Mouse (Mus musculus) right cerebral cortex, adult 2 months (tissue): Measurements from ENCODE around the gene Kcnc3.

Experiments
- DNase-seq, 2 experiments: peaks; one replicate each; pipeline ENCODE4 v3.0.0; 2021 to 2022; ENCODE audit warnings: low spot score in 2 of 2

Gene Kcnc3

DNA sequence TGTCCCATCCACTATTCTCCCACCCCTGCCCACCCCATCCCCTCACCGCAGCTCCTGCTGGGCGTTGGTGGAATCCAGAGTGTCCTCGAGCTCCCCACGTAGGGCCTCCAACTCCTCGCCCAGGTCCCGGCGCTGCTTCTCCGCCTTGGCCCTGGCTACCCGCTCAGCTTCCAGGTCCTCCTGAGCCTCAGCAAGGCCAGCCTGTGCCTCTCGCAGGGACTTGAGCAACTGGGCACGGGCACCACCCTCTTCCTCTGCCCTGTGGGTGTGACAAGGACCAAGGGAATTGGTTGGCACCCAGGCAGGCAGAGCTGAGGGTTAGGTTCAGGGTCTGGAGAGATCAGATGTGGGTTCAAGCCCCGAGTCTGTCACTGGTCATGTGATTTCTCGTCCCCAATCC, 36.5 kb downstream of the Kcnc3 start:
- DNase-seq = no peak

DNA sequence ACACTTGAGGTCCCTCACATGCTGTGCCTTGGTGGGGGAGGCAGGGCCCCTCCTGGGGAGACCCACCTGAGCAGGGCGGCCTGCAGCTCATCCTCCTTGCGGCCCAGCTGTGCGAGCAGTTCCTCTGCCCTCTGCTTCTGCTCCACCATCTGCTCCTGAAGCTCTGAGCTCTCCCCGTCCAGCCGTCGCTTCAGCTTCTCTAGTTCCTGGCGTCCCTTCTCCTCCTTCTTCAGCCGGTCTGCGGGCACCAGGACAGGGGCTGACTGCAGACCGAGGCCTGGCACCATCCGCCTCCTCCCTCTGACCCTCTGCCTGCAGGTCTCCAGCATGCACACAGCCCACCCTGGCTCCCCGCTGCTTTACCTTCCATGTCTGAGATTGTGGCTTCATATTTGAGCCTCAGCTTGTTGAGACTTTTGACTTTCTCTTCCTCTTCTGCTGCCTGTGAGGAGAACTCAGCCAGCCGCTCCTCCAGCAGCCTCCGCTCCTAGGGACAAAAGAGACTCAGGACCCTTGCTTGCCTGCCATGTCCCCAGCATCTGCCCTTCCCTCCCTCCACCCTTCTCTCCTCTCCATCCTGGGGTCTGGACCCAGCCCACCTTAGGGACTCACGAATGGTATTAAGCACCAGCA, 38.1 kb downstream of the Kcnc3 start:
- no peak for DNase-seq

DNA sequence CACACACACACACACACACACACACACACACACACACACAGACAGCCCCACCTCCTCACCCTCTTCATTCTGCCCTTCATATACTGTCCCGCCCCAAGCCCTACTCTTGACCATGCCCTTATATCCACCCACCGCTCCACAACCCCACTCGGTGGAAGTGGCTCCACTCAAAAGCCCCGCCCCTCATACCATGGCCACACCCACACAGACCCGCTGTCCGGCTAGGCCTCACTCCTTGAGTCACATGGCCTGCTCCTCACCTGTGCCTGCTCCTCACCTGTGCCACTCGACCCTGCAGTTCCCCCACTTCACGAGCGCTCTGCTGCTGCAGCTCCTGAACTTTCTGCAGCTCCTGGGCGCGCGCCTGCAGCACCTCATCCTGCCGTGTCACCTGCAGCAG, 40.0 kb downstream of the Kcnc3 start:
- no peak for DNase-seq

DNA sequence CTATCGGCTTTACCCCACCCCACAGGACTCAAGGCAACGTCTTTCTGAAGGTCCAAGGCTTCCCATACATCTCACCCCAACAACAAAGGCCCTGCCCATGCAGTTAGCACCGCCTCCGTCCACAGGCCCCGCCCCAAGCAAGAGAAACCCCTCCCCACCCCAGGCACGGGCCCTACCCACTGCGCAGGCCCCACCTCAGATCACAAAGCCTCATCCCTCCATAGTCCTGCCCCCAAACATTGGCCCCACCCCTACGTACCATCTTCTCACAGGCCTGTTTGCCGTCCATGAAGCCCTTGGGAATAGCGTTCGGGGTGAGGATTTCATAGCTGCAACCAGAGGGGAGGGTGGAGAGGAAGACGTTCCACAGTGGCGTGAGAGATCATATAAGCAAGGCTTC, 42.2 kb downstream of the Kcnc3 start:
- no peak for DNase-seq

DNA sequence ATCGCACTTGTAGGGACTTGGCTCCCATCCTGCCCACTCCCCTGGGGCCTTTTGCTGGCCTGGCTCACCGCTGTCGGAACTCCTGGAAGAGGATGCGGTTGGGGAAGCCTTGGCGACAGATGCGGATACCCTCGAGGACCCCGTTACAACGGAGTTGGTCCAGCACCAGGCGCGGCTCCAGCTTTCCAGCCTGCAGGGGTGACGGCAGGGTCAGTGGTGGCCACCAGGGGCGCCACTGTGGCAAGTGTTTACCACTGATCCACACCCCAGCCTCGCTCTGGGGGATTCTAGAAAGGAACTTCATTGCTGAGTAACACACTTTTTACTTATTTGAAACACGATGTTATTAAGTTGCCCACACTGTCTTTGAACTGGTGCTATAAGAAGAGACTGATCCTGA, 42.9 kb downstream of the Kcnc3 start:
- no peak for DNase-seq

DNA sequence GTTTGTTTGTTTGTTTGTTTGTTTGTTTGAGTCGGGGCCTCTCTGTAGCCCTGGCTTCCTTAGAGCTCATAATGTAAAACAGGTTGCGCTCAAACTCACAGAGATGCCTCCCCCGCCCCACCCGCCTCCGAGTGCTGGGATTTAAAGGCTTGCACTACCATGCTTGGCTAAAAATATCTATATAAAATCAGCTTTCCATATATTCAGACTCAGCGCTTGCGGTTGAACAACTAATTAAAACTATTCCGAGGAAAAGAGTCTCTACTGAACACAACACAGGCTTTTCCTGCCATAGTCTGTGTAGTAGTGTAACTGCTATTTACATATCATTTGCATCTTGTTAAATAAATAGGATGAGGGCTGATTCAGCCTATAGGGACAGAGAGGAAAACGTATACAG, 46.2 kb downstream of the Kcnc3 start:
- DNase-seq = peak; percentile 51 to 62

DNA sequence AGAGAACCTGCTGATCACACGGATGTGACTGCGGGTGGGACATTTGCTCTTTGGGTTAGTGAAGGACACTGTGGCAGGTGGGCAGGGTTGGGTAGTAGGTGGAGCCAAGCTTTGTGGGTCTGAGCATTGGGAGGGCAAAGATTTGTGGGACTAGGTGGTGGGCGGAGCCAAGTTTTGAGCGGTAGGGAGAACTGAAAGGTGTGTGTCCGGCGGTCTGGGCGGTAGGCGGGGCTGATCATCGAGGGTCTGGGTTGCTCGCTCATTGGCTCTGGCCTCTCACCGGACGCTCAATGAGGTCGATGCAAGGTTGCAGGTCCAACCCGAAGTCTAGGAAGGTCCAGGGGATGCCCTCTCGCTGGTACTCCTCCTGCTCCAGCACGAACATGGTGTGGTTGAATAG, 48.2 kb downstream of the Kcnc3 start:
- no peak for DNase-seq

DNA sequence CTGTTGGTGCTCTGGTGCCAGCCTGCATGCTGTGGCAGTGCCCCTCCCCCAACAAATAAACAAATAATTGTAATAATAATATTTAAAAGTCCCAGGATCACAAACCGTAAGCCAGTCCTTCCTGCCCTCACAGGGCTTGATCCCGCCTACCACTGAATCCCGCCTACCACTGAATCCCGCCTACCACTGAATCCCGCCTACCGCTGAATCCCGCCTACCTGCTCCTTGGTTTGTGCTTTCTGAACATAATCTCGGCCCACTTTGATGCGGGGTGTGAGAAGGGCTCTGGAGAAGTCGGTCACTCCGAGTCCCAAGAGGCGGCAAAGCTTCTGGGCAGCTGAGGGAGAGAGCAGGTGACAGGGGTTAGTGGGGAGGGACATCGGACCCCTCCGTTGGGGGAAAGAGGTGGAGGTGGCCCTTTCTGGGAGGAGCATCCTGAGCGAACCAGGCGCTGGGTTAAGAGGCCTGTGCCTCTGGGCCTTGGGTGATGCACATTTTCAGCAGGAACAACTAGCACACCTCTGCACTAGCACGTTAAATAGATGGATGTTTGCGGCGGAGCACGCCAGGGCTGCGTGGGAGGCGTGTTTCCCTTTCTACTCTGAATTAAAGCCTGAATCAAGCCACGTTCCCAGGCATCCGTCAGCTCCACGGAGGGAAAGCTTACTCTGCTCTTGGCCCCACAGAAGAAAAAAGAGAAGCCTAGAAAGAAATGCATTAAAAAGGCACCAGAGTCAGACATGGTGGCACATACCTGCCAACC, 50.6 kb downstream of the Kcnc3 start:
- peak; percentile 76 to 83 for DNase-seq

DNA sequence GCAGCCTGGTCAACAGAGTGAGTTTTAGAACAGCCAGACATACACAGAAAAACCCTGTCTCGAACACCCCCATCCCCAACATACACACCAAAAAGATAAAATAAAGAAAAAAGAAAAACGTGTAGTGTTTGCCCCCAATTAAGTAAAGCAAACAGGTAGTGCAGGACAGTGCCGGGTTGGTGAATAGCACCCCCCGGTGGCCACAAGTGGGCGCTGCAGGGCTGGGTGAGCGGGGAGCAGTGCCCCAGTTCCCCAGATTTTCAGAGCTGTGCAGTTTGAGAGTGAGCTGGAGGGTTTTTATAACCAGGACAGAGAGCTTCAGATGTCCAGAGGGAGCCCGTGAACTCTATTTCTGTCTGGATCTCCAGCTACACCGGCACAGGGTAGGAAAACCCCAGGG, 51.4 kb downstream of the Kcnc3 start:
- peak; percentile 20 to 36 for DNase-seq

DNA sequence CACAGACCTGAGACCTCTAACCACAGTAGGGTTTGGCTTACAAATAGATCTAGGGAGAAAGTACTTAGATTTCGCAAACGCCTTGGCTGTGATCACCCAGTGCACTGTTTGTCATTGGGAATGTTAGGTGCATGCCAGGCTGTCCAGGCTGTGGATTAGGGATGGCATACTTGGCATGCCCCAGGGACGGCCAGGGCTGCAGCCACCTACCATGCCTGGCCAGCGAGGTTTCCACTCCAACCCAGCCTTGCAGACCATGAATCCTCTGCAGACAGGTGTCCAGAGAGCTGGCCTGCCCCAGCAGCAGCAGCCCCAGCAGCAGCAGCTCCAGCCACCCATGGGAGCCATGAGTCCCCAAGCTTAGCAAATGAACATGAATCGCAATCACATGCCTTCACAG, 54.8 kb downstream of the Kcnc3 start:
- DNase-seq = no peak

DNA sequence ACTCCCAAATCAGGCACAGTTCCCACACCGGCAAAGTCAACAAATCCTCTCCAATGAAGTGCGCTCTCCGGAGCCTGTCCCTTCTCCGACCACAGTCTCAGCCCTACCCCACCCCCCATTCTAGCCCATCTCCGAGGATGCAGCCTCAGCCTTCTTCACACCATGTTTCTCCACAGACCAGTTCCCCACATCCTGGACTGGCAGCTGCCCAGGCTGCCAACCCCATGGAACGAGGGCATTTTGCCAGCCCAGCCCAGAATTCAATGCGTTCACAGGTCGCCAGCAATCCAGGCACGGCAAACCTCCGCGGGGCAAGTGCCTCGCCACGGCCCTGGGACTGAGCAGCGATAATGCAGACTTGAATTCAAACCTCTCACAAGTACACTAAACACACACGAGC, 55.5 kb downstream of the Kcnc3 start:
- DNase-seq = no peak

DNA sequence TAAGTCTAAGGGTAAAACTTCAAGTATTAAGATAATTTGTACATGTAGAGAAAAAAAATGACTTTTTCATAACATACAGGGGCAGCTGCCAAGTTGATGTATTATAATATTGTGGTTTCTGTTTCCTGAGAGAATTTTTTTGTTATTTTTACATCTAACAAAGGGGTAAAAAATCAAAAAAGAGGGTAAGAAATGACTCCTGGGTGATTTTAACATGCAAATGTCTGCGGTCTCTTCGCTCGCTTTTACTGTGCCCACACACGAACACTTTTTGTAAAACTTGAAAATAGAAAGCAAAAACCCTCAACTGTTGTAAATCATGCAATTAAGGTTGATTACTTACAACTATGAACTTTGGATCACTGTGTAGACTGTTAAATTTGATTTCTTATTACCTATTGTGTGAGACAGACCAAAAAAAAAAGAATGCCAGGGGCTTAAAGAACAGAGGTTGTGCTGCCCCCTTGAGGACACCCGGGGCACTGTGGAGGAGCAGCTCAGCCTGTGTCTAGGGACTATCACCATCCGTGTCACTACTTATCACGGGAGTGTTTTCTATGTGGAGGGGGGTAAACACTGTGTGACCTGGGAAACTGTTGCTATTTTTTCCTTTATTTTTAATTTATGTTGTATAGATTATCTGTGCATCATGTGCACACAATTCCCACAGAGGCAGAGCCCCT, 56.7 kb downstream of the Kcnc3 start:
- DNase-seq = peak; percentile 84 to 85

DNA sequence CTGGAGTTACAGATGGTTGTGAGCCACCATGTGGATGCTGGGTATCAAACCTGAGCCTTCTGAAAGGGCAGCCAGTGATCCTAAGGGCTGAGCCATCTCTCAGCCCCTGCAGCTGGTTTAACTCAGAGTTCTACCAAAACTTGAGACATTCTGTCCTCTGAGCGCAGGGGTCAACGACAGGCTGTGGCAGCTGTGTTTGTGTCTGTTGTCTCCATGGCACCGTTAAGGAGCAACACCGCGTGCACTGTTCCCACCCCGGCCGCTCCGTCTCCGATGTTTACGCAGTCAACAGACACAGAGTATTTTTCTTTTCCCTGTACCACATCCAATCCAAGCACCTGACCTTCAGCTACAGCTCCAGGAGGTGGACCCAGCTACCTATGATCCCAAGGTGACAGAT, 57.3 kb downstream of the Kcnc3 start:
- no peak for DNase-seq

DNA sequence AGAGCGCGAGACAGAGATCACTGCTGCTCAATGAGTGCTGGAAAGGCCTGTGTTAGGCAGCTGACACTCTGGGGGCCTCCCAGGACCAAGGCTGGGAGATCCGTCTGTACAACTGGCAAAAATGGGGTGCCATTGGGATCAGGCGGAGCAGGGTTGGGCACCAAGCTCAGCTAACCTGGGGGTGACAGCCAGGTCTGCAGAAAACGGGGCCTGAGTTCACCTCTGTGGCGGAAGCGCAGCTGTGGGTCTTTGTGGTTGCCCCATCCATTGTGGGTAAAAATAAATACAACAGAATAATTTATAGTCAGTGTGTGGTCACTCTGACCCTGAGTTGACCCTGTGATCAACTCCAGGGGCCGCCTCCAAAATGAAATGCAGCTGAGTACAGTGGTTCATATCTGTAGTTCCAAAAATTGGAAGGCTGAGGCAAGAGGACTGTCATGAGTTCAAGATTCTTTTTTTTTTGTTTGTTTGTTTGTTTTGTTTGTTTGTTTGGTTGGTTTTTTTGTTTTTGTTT, 58.7 kb downstream of the Kcnc3 start:
- DNase-seq = no peak

DNA sequence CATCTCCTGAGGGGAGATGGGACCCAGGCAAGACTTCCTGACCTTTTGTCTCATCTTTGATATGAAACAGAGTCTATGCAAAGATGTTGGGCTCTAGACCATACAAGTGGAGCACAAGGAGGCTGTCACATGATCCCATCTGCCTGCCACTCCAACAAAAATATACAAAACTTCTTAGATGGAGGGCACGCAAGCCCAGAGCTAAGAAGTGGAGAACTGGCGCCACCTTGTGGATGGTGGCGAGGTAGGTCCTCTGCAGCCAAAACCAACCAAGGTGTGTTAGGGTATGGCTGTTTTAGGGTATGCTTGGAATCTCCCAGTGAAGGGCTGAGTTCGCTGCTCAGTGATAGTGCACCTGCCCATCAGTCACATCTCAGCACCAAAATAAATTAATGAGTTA, 59.5 kb downstream of the Kcnc3 start:
- peak; percentile 74 to 79 for DNase-seq

DNA sequence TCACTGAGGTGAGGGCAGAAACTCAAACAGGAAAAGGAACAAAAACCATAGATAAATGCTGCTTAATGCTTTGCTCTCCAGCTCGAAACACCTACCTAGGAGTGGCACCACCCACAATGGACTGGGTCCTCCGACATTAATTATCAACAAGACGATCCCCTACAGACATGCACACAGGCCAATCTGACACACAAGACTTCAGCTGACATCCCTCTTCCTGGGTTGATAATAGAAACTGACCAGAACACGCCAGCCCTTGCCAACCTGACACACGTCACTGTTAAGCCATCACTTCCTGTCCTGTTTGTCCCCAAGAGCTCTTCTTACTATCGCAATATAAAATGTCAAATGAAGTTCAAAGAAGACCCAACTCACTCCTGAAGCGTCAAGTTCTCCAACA, 61.0 kb downstream of the Kcnc3 start:
- DNase-seq = no peak

DNA sequence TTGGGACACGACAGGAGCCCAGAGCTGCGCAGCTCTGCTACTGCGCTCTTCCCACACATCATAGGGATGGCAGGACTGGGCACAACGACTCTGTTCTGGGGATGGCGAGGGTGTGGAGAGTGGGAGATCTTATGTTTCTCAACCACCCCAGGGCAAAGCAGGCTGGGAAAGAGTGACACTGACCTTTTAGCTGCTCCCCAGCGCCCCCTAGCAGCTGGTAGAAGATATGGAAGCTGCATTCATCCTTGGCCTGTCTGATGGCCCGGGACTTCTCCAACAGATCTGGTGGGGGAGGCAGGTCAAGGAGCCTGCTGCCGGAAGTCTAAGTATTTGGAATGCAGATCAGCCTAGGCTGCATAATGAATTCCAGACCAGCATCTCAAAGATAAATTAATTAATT, 63.3 kb downstream of the Kcnc3 start:
- DNase-seq = no peak
